ENCODE assay signal across 39 mouse cellular contexts in the genomic region with DNA sequence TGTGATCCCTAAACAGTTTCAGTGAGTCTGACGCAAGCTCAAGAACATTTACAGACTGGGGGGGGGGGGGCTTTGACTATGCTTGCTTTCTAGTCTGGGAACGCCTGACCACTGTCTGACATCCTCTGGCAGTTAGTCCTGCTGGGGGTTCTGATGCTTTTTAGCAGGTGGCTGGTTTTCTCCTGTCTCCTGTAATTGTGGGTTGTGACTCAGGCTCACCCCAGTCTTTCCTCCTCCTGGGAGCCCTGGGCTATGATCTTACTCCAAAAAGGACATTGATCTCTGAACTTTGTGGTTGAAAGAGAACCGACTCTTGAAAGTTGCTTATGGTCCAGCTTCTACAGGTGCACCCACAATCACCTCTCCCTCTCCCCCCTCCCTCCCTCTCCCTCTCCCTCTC. TPM values are rescaled to one million over a fixed set of nuclear protein-coding genes. Genes with fewer than 3 reads are reported as not detected.
"Had no signal": no experiment of that assay in that cellular context is flagged by ENCODE, and none has a peak within 500 bp of the region (broad histone marks: within the 10 kb centered on the region; RNA-seq: fewer than 3 reads in every experiment).

No protein-coding gene starts in this region.

- H3K9ac ChIP-seq: heart, embryonic 12.5 days; heart, embryonic 13.5 days; heart, embryonic 15.5 days; hindbrain, embryonic 12.5 days; hindbrain, embryonic 13.5 days; hindbrain, embryonic 14.5 days; hindbrain, embryonic 15.5 days; intestine, embryonic 15.5 days; kidney, embryonic 15.5 days had no signal

- H3K9me3 ChIP-seq: heart, embryonic 12.5 days; heart, embryonic 13.5 days; heart, embryonic 15.5 days; hindbrain, embryonic 10.5 days; hindbrain, embryonic 12.5 days; hindbrain, embryonic 13.5 days; hindbrain, embryonic 15.5 days; intestine, embryonic 15.5 days; kidney, embryonic 15.5 days had no signal

- H3K4me1 ChIP-seq: heart, embryonic 12.5 days; heart, embryonic 13.5 days; heart, embryonic 15.5 days; intestine, embryonic 15.5 days had no signal

- H3K4me2 ChIP-seq: heart, embryonic 11.5 days; heart, embryonic 12.5 days; heart, embryonic 13.5 days; heart, embryonic 15.5 days; hindbrain, embryonic 12.5 days; hindbrain, embryonic 13.5 days; hindbrain, embryonic 14.5 days; hindbrain, embryonic 15.5 days; intestine, embryonic 15.5 days; kidney, embryonic 15.5 days had no signal

- DNase-seq: heart, postnatal 10 days; heart, postnatal 14 days; heart, postnatal 36 days; heart, postnatal 4 days; kidney, adult 11 months; kidney, adult 18-20 months; kidney, adult 2 months; kidney, adult 8-10 months; kidney, adult 9 months; kidney, postnatal 10 days; kidney, postnatal 14 days; kidney, postnatal 25 days; kidney, postnatal 36 days; kidney, postnatal 4 days; layer of hippocampus, adult 9-11 months; layer of hippocampus, postnatal 36 days had no signal

- H3K36me3 ChIP-seq: heart, embryonic 12.5 days; heart, embryonic 13.5 days; heart, embryonic 15.5 days; hindbrain, embryonic 10.5 days; hindbrain, embryonic 12.5 days; hindbrain, embryonic 13.5 days; hindbrain, embryonic 15.5 days; intestine, embryonic 15.5 days; kidney, embryonic 15.5 days had no signal

- H3K4me3 ChIP-seq: heart, embryonic 12.5 days; heart, embryonic 13.5 days; heart, embryonic 15.5 days; hindbrain, embryonic 10.5 days; hindbrain, embryonic 12.5 days; hindbrain, embryonic 13.5 days; hindbrain, embryonic 15.5 days; intestine, embryonic 15.5 days; kidney, embryonic 15.5 days; layer of hippocampus, adult 2 months; left cerebral cortex, adult 2 months had no signal

- H3K27me3 ChIP-seq: heart, embryonic 12.5 days; heart, embryonic 13.5 days; heart, embryonic 15.5 days; hindbrain, embryonic 12.5 days; hindbrain, embryonic 13.5 days; hindbrain, embryonic 15.5 days; intestine, embryonic 15.5 days; kidney, embryonic 15.5 days had no signal

- H3K27ac ChIP-seq: heart, embryonic 13.5 days; heart, embryonic 15.5 days; hindbrain, embryonic 10.5 days; hindbrain, embryonic 12.5 days; hindbrain, embryonic 13.5 days; hindbrain, embryonic 14.5 days; hindbrain, embryonic 15.5 days; hindbrain, postnatal 0 days; intestine, embryonic 15.5 days; kidney, embryonic 15.5 days; kidney, postnatal 0 days; layer of hippocampus, adult 2 months; left cerebral cortex, adult 2 months had no signal

RNA-seq across cellular contexts. Expression of gene Crhr1, which starts 50.6 kb away (rescaled TPM):
- total RNA-seq: heart, postnatal 10 days; heart, postnatal 14 days; heart, postnatal 25 days; heart, postnatal 36 days; heart, postnatal 4 days; hematopoietic stem cell, adult 5-6 weeks had no signal
- polyA plus RNA-seq: heart, embryonic 11.5 days; heart, embryonic 12.5 days; heart, embryonic 13.5 days; heart, embryonic 14.5 days; heart, embryonic 15.5 days; heart, embryonic 16.5 days; heart, postnatal 0 days; inflammation-experienced regulatory T-cells, adult 6 months; intestine, postnatal 0 days; kidney, adult 2 months; large intestine, adult 2 months had no signal
